Mouse (Mus musculus) small intestine, adult 2 months (tissue): ENCODE data around the gene Dgkq.

Experiments
- CTCF ChIP-seq: fragments of 200-500 bp; IDR thresholded peaks from 2 replicates; pipeline ENCODE4 v1.5.1; 2012; ENCODE audit warnings: low read depth, mild to moderate bottlenecking, control low read depth, inconsistent platforms, low read length, moderate library complexity, mixed read lengths; ENCODE audit not compliant: insufficient replicate concordance, insufficient read length; ENCODE audit errors: extremely low read depth
- POLR2A ChIP-seq: fragments of 200-500 bp; IDR thresholded peaks from 2 replicates; pipeline ENCODE4 v1.6.1; 2012; ENCODE audit warnings: low read depth, mild to moderate bottlenecking, control low read depth, inconsistent platforms, low read length, moderate library complexity

- TF ChIP-seq CTCF (peak; percentile 40; the same call in 1 of the 2 replicates), POLR2A (no peak)
Measured at GRCm38 (mm10) chr5:108679909-108680308, 10.4 kb upstream of the Dgkq start.
